Mouse (Mus musculus): ENCODE measurements around the gene Plxnb2.

The Plxnb2 gene

GRCm38 (mm10) chr15:89148496-89149270 lies 31.9 kb downstream of the Plxnb2 start:
- DNase-seq, result no peak

GRCm38 (mm10) chr15:89147895-89148294 lies 32.7 kb downstream of the Plxnb2 start:
- no peak for DNase-seq

- DNase-seq, result no peak
Measured at GRCm38 (mm10) chr15:89147456-89147855, 33.1 kb downstream of the Plxnb2 start.

- peak; percentile 81 for DNase-seq
Measured at GRCm38 (mm10) chr15:89147024-89147423, 33.6 kb downstream of the Plxnb2 start.

GRCm38 (mm10) chr15:89146537-89146936 lies 34.1 kb downstream of the Plxnb2 start:
- DNase-seq, result peak; percentile 73

GRCm38 (mm10) chr15:89145813-89146350 lies 34.7 kb downstream of the Plxnb2 start:
- no peak for DNase-seq

GRCm38 (mm10) chr15:89144965-89145364 lies 35.6 kb downstream of the Plxnb2 start:
- DNase-seq, result no peak

- DNase-seq, result no peak
Measured at GRCm38 (mm10) chr15:89143134-89143533, 37.5 kb downstream of the Plxnb2 start.

GRCm38 (mm10) chr15:89141905-89142304 lies 38.7 kb downstream of the Plxnb2 start:
- DNase-seq, result no peak

- no peak for DNase-seq
Measured at GRCm38 (mm10) chr15:89141443-89141842, 39.1 kb downstream of the Plxnb2 start.

- DNase-seq, result no peak
Measured at GRCm38 (mm10) chr15:89140659-89141252, 39.8 kb downstream of the Plxnb2 start, which contains the start of gene Mapk12. Mapk12 (minus strand) TSS chr15:89140703.

- DNase-seq, result no peak
Measured at GRCm38 (mm10) chr15:89140048-89140658, 40.4 kb downstream of the Plxnb2 start.

GRCm38 (mm10) chr15:89138531-89138930 lies 42.1 kb downstream of the Plxnb2 start:
- DNase-seq, result no peak

GRCm38 (mm10) chr15:89138046-89138405 lies 42.6 kb downstream of the Plxnb2 start:
- no peak for DNase-seq

- DNase-seq, result no peak
Measured at GRCm38 (mm10) chr15:89137378-89138045, 43.1 kb downstream of the Plxnb2 start.

GRCm38 (mm10) chr15:89136461-89137155 lies 44.0 kb downstream of the Plxnb2 start:
- DNase-seq, result no peak

GRCm38 (mm10) chr15:89131316-89131715 lies 49.3 kb downstream of the Plxnb2 start:
- peak; percentile 54 for DNase-seq

GRCm38 (mm10) chr15:89130245-89130644 lies 50.3 kb downstream of the Plxnb2 start:
- no peak for DNase-seq

- peak; percentile 81 for DNase-seq
Measured at GRCm38 (mm10) chr15:89128382-89129350, 51.9 kb downstream of the Plxnb2 start, which contains the start of gene Hdac10. Hdac10 (minus strand) TSS chr15:89128700.

GRCm38 (mm10) chr15:89127364-89127940 lies 53.1 kb downstream of the Plxnb2 start:
- no peak for DNase-seq

- no peak for DNase-seq
Measured at GRCm38 (mm10) chr15:89126622-89127021, 54.0 kb downstream of the Plxnb2 start.
